Mouse (Mus musculus): ENCODE measurements around the gene Ckm.
A peak's percentile ranks its signal among the peaks of the same experiment; 100 is the strongest.

Ckm gene

GRCm38 (mm10) chr7:19468279-19468678 is 63.7 kb downstream of the Ckm start:
- DNase-seq: peak in 1 of 2 experiments; percentile 31

- DNase-seq: no peak
These were observed 64.8 kb downstream of the Ckm start for GRCm38 (mm10) chr7:19469404-19469803.

GRCm38 (mm10) chr7:19470308-19470707 is 65.7 kb downstream of the Ckm start:
- no peak for DNase-seq

GRCm38 (mm10) chr7:19472403-19472802 is 67.8 kb downstream of the Ckm start:
- DNase-seq: peak; percentile 28 to 40

All from B cell, adult 2 months (primary cell).